Mouse (Mus musculus) liver, postnatal 0 days (tissue): Measurements from ENCODE around the gene Hbb-bh1.

ENCODE experiments used
- CTCF ChIP-seq: sonication (generic); IDR thresholded peaks from 2 replicates; pipeline ENCODE4 v1.5.1; 2016; ENCODE audit warnings: antibody characterized with exemption, low read depth
- EP300 ChIP-seq: IDR thresholded peaks from 2 replicates; pipeline ENCODE4 v1.6.1; 2016; ENCODE audit warnings: antibody characterized with exemption, low read depth, mild to moderate bottlenecking

GRCm38 (mm10) chr7:103854669-103855068, 11.7 kb upstream of the Hbb-bh1 start:
- TF ChIP-seq CTCF (no peak), EP300 (peak; percentile 95)
